Mouse (Mus musculus) olfactory bulb, adult 2 months (tissue): ENCODE results near the gene Spib.

ENCODE experiments used
- CTCF ChIP-seq: fragments of 200-500 bp; IDR thresholded peaks from 2 replicates; pipeline ENCODE4 v1.5.1; 2012; ENCODE audit warnings: low read depth, mild to moderate bottlenecking, low read length, moderate library complexity; ENCODE audit not compliant: insufficient read depth
- POLR2A ChIP-seq: fragments of 200-500 bp; IDR thresholded peaks from 2 replicates; pipeline ENCODE4 v1.6.1; 2012; ENCODE audit warnings: mild to moderate bottlenecking, low read depth, low read length, moderate library complexity; ENCODE audit not compliant: insufficient read depth

- no peak for TF ChIP-seq CTCF
- no peak for TF ChIP-seq POLR2A
These were observed 15.9 kb upstream of the Spib start for GRCm38 (mm10) chr7:44547725-44548124.
